Mouse (Mus musculus): ENCODE results near the gene Tyms.

Gene Tyms

DNA sequence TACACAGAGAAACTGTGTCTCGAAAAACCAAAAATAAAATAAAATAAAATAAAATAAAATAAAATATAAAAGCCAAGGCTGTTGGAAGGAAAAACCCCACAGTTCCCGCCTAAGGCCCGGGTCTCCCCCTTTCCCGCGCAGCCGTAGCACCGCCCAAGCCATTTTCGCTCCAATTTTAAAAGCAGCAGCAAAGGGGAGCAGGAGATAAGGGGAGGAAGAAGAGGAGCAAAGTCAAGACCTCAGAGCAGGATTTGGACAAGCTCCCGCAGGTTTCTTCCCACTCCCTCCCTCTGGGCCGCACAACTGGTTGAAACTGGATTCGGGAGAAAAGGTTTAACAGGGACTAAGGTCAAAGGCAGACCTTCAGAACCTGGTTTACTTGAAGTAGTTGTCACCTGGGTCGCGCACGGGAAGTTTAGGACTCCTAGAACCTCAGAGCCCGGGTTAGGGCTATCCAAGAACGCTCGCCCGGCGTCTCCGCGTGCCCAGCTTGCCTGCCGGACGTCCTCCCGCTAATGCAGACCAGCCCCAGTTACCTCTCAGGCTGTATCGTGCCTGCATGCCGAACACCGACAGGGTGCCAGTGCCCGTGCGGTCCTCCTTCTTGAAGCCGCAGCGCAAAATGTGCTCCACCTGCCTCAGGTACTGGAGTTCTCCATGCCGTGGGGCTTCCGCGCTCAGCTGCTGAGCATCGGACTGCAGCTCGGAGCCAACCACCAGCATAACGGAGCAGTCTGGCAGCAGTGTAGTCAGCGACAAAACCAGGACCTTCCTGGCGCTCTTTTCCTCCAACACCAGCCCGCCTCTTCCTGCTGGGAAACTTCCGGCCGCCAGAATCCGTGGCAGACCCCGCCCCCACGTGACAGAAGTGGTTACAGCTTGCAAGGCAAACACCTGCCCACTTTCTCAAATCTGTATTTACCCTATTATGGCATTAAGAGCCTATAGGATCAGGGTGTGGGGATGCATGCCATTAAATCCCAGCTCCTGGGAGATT, at the start of gene Tyms:
Tyms (minus strand) TSS at position 793 of the 997 bp plus-strand sequence.
- TF ChIP-seq GATA4 (IDR thresholded peaks at IDR 0.05; ENCODE audit: insufficient replicate concordance, low read length): no peak; the same call in 1 of the 2 replicates

DNA sequence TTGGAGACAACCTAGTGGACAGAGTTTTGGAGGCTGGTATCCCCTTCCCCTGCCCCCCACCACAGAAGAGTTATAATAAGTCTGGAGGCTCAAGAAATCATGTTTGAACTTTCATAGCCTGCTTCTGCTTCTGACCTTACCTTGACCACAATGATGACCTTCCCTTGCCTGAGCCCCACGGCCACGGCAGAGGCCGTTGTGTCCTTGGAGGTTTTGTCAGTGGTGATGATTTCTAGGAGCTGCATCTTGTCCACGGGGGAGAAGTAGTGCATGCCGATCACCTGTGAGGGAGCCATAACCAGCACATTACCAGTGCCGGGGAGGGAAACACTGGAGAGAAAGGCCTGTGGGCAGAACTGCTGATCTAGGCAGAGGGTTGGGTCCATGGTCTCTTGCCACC, 49.1 kb upstream of the Tyms start:
- no peak for TF ChIP-seq GATA4 (IDR thresholded peaks at IDR 0.05; ENCODE audit: insufficient replicate concordance, low read length)

- TF ChIP-seq GATA4 (IDR thresholded peaks at IDR 0.05; ENCODE audit: insufficient replicate concordance, low read length): no peak
Measured at GRCm38 (mm10) chr5:30120106-30120505, 46.7 kb upstream of the Tyms start.

DNA sequence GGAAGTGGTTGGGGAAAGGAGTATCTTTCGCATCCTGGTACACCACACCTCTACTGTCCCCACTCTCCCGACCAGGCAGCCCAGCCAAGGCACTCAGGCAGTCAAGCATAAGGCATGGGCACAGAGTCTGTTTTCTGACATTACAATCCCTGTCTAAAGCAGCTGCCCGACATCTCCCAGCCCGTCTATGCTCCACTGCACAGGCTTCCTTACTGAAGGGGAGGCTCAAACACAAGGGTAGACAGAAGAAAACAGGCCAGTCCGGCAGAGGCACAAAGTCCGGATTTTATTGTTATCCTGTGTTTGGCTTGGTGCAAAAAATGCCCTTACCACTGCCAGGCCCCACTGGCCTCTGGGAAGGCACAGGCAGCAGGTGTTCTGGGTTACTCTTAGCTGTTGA, 45.7 kb upstream of the Tyms start:
- TF ChIP-seq GATA4 (IDR thresholded peaks at IDR 0.05; ENCODE audit: insufficient replicate concordance, low read length): no peak

- TF ChIP-seq GATA4 (IDR thresholded peaks at IDR 0.05; ENCODE audit: insufficient replicate concordance, low read length): no peak
Measured at GRCm38 (mm10) chr5:30118018-30118417, 44.6 kb upstream of the Tyms start.

GRCm38 (mm10) chr5:30115718-30116117, 42.3 kb upstream of the Tyms start:
- TF ChIP-seq GATA4 (IDR thresholded peaks at IDR 0.05; ENCODE audit: insufficient replicate concordance, low read length): no peak

DNA sequence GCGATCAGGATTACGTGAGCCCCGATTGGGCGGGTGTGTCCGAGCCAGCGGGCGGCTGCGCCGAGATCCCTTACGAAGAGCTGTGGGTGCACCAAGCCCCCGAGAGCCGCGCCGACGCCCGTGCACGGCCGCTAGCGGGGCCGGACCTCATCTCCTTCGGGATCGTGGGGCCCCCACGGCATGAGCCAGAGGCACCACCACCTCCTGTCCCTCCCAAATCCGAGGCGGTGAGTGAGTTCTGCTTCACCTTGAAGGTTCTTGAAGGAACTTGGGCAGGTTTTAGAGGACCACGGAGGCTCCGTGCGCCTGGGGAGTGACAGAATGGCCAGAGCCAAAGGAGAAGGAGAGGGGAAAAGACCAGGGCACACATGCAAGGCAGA, 41.3 kb upstream of the Tyms start:
- TF ChIP-seq GATA4 (IDR thresholded peaks at IDR 0.05; ENCODE audit: insufficient replicate concordance, low read length): no peak

DNA sequence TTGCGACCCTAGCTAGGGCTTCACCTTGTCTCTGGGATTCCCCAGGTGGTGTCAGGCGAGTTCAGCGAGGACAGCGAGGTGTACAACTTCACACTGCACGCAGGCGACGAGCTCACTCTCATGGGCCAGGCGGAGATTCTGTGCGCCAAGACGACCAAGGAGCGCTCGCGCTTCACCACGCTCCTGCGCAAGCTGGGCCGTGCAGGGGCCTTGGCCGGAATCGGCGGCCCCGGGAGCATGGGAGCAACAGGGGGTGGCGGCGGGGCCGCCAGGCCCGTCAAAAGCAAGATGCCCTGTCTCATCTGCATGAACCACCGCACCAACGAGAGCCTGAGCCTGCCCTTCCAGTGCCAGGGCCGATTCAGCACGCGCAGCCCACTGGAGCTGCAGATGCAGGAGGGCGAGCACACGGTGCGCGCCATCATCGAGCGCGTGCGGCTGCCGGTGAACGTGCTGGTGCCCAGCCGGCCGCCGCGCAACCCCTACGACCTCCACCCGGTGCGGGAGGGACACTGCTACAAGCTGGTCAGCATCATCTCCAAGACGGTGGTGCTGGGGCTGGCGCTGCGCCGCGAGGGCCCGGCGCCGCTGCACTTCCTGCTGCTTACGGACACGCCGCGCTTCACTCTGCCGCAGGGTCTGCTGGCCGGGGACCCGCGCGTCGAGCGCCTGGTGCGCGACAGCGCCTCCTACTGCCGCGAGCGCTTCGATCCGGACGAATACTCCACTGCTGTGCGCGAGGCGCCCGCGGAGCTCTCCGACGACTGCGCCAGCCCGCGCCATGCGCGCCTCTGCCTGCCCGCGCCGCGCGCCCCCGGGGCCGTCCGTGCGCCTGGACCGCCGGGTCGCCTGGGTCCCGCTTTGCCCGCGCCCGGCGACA, 40.7 kb upstream of the Tyms start:
- TF ChIP-seq GATA4 (IDR thresholded peaks at IDR 0.05; ENCODE audit: insufficient replicate concordance, low read length): no peak

DNA sequence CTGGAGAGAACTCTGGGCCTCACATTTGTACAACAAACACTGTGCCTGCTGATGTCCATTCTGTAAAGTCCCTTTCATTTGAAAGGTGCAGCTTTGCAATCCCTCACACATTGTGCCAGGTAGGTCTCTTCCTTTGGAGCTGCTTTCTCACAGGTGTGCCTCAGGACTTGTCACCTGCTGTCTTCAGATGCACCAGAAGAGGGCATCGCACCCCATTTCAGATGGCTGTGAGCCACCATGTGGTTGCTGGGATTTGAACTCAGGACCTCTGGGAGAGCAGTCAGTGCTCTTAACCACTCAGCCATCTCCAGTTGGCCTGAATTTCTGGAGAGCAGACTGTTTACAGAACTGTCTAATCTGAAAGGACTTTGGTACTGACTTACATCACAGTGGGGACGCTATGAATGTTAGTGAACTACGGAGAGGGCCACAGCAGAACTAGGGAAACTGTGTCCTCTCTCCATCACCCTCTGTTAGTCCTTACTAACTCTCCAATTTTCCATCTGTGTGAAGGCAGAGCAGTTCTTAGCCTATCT, 39.2 kb upstream of the Tyms start:
- TF ChIP-seq GATA4 (IDR thresholded peaks at IDR 0.05; ENCODE audit: insufficient replicate concordance, low read length): peak; percentile 12; the same call in 1 of the 2 replicates

GRCm38 (mm10) chr5:30111771-30112170, 38.4 kb upstream of the Tyms start:
- no peak for TF ChIP-seq GATA4 (IDR thresholded peaks at IDR 0.05; ENCODE audit: insufficient replicate concordance, low read length)

DNA sequence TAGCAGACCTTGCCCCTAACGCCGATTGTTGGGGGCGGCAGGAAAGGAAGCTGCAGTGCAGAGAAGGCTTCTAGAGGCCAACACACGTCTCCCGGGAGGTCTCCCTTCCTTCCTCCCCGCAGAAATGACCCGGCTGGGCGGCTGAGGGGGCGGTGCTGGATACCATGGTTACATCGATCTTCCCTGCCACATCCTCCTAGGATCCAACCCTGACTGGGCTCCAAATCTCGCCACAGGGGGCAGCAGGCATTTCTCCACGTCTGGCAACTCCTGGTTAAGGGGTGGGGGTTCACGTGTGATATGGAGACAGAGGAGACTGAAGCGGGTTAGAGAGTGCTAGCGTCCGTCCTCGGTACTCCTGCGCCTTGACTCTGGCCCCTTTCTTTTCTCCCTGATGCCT, 37.7 kb upstream of the Tyms start:
- no peak for TF ChIP-seq GATA4 (IDR thresholded peaks at IDR 0.05; ENCODE audit: insufficient replicate concordance, low read length)

- no peak for TF ChIP-seq GATA4 (IDR thresholded peaks at IDR 0.05; ENCODE audit: insufficient replicate concordance, low read length)
Measured at GRCm38 (mm10) chr5:30110371-30111060, 37.1 kb upstream of the Tyms start.

GRCm38 (mm10) chr5:30109899-30110298, 36.5 kb upstream of the Tyms start:
- TF ChIP-seq GATA4 (IDR thresholded peaks at IDR 0.05; ENCODE audit: insufficient replicate concordance, low read length): no peak

- TF ChIP-seq GATA4 (IDR thresholded peaks at IDR 0.05; ENCODE audit: insufficient replicate concordance, low read length): no peak
Measured at GRCm38 (mm10) chr5:30108233-30108632, 34.8 kb upstream of the Tyms start.

GRCm38 (mm10) chr5:30107611-30108041, 34.2 kb upstream of the Tyms start:
- TF ChIP-seq GATA4 (IDR thresholded peaks at IDR 0.05; ENCODE audit: insufficient replicate concordance, low read length): no peak
